Comparison of ENCODE assay signal across 9 mouse cellular contexts in genomic region chr12:36215149-36215480, GRCm38 (mm10). TPM values are rescaled to one million over a fixed set of nuclear protein-coding genes. Genes with fewer than 3 reads are reported as not detected.
DNase-seq lines count a peak whose midpoint lies in the region; ATAC-seq and TF ChIP-seq lines count a peak whose summit lies in the region.
"Had no signal": no experiment of that assay in that cellular context is flagged by ENCODE, and none has a peak within 500 bp of the region (broad histone marks: within the 10 kb centered on the region; RNA-seq: fewer than 3 reads in every experiment).

No protein-coding gene starts in this region.

- no peak overlapping the region for H3K4me2 ChIP-seq in limb, embryonic 13.5 days (replicated peaks)
- H3K4me2 ChIP-seq in neural tube, embryonic 12.5 days (replicated peaks) = no peak overlapping the region

- no peak for TF ChIP-seq EP300 in ES-Bruce4 (IDR thresholded peaks at IDR 0.05; ENCODE audit: insufficient read depth, low read depth, low read length)

- no peaks in the 10 kb centered on the region for H3K27me3 ChIP-seq in kidney, adult 2 months (replicated peaks; ENCODE audit: control insufficient read depth, insufficient read depth, low read length)
- H3K27me3 ChIP-seq in ES-Bruce4 (ENCODE audit: control insufficient read depth, insufficient read depth, low read length, poor library complexity, severe bottlenecking) = no peaks in the 10 kb centered on the region
- no peaks in the 10 kb centered on the region for H3K27me3 ChIP-seq in limb, embryonic 13.5 days
- no peaks in the 10 kb centered on the region for H3K27me3 ChIP-seq in neural tube, embryonic 12.5 days (replicated peaks)

- H3K9ac ChIP-seq in ES-Bruce4 (ENCODE audit: low read depth, poor library complexity, severe bottlenecking) = no peak overlapping the region
- no peak overlapping the region for H3K9ac ChIP-seq in limb, embryonic 13.5 days
- no peak overlapping the region for H3K9ac ChIP-seq in neural tube, embryonic 12.5 days

- intact Hi-C loops in heart, postnatal 14 days (cut with DNase I) = loop anchor here (1.0 to 10.0 kb wide), 3 partner anchors 456 to 1230 kb away; no protein-coding TSS in a partner anchor

- DNase-seq in kidney, adult 2 months = peak; percentile 59
- no peak for DNase-seq in kidney, adult 18-20 months
- peak; percentile 3 for DNase-seq in c-Kit-negative CD71-positive TER-119-positive erythroid progenitor cells, embryonic 14.5 days (ENCODE audit: low read depth, low spot score)
- peak; percentile 41 to 68 for DNase-seq in heart, postnatal 14 days
- DNase-seq in urinary bladder, adult 2 months (ENCODE audit: low spot score) = no peak

- H3K4me3 ChIP-seq in kidney, adult 2 months (ENCODE audit: insufficient read depth, low read depth, low read length) = no peak overlapping the region
- H3K4me3 ChIP-seq in ES-Bruce4 (ENCODE audit: low read depth, low read length) = no peak overlapping the region
- H3K4me3 ChIP-seq in limb, embryonic 13.5 days = no peak overlapping the region
- no peak overlapping the region for H3K4me3 ChIP-seq in neural tube, embryonic 12.5 days
- H3K4me3 ChIP-seq: erythroblast, embryonic 14.5 days had no signal

- TF ChIP-seq POLR2A in kidney, adult 2 months (IDR thresholded peaks at IDR 0.05; ENCODE audit: low read depth, low read length) = no peak
- no peak for TF ChIP-seq POLR2A in ES-Bruce4 (IDR thresholded peaks at IDR 0.05; ENCODE audit: insufficient read depth, low read length)

- ATAC-seq in limb, embryonic 13.5 days (ENCODE audit: low FRiP score, low read depth) = peak; percentile 68; the same call in 1 of the 2 replicates
- ATAC-seq in neural tube, embryonic 12.5 days (ENCODE audit: low FRiP score, low read depth) = peak; percentile 84

- no peak overlapping the region for H3K27ac ChIP-seq in kidney, adult 2 months (ENCODE audit: insufficient read depth, low read depth, low read length)
- no peak overlapping the region for H3K27ac ChIP-seq in ES-Bruce4 (ENCODE audit: insufficient read depth, low read length)
- H3K27ac ChIP-seq in limb, embryonic 13.5 days = no peak overlapping the region
- H3K27ac ChIP-seq in neural tube, embryonic 12.5 days = no peak overlapping the region

- H3K36me3 ChIP-seq in kidney, adult 2 months (ENCODE audit: control insufficient read depth, insufficient read depth, low read length) = no peaks in the 10 kb centered on the region
- H3K36me3 ChIP-seq in ES-Bruce4 (ENCODE audit: control insufficient read depth, insufficient read depth, low read length, poor library complexity, severe bottlenecking) = no peaks in the 10 kb centered on the region
- no peaks in the 10 kb centered on the region for H3K36me3 ChIP-seq in limb, embryonic 13.5 days
- H3K36me3 ChIP-seq in neural tube, embryonic 12.5 days = no peaks in the 10 kb centered on the region

- 0% methylated on average over 1 of the region's 1 CpGs for WGBS in kidney, adult 2 months
- WGBS in limb, embryonic 13.5 days = 0% methylated on average over 1 of the region's 1 CpGs
- 0% methylated on average over 1 of the region's 1 CpGs for WGBS in neural tube, embryonic 12.5 days

- H3K9me3 ChIP-seq in ES-Bruce4 (replicated peaks; ENCODE audit: control insufficient read depth, insufficient read depth, low read length, poor library complexity, severe bottlenecking) = no peaks in the 10 kb centered on the region
- H3K9me3 ChIP-seq in limb, embryonic 13.5 days = no peaks in the 10 kb centered on the region
- H3K9me3 ChIP-seq in neural tube, embryonic 12.5 days = no peaks in the 10 kb centered on the region

- H3K4me1 ChIP-seq in kidney, adult 2 months (ENCODE audit: control insufficient read depth, insufficient read depth, low read length) = peaks cover 4% of the 10 kb centered on the region; the same call in 1 of the 2 replicates
- H3K4me1 ChIP-seq in ES-Bruce4 (ENCODE audit: control insufficient read depth, insufficient read depth, low read length) = no peaks in the 10 kb centered on the region
- peaks cover 11% of the 10 kb centered on the region for H3K4me1 ChIP-seq in limb, embryonic 13.5 days
- H3K4me1 ChIP-seq in neural tube, embryonic 12.5 days = no peaks in the 10 kb centered on the region

- TF ChIP-seq CTCF in kidney, adult 2 months (conservative IDR thresholded peaks at IDR 0.05; ENCODE audit: insufficient read depth, insufficient read length, low read depth, low read length) = peak; percentile 83
- TF ChIP-seq CTCF in ES-Bruce4 (IDR thresholded peaks at IDR 0.05; ENCODE audit: low read depth, low read length) = peak; percentile 77

RNA-seq across cellular contexts. Expression of gene Lrrc72, which starts 38.1 kb away (rescaled TPM):
- polyA plus RNA-seq in kidney, adult 2 months (2012; rRNA removed) = not detected in 2 replicates
- not detected in 2 replicates for polyA plus RNA-seq in ES-Bruce4 (2011; ENCODE audit: insufficient read depth, insufficient read length, low read depth, missing spikeins)
- total RNA-seq in heart, postnatal 14 days (2021) = not detected
- polyA plus RNA-seq in limb, embryonic 13.5 days (2015; fragmentation: Nextera tagmentation; extraction: Ambion mirVana) = not detected in 2 replicates
- polyA plus RNA-seq in neural tube, embryonic 12.5 days (2016; fragmentation: Nextera tagmentation; extraction: Ambion mirVana) = not detected in 2 replicates
- polyA plus RNA-seq in urinary bladder, adult 2 months (2012; rRNA removed) = not detected in 2 replicates
- polyA plus RNA-seq: erythroblast, embryonic 14.5 days had no signal

RNA-seq across cellular contexts. Expression of gene Bzw2, which starts 57.2 kb away (rescaled TPM):
- polyA plus RNA-seq in kidney, adult 2 months (2012; rRNA removed) = 9.6 and 10.1 TPM in 2 replicates
- 167 and 190 TPM in 2 replicates for polyA plus RNA-seq in ES-Bruce4 (2011; ENCODE audit: insufficient read depth, insufficient read length, low read depth, missing spikeins)
- total RNA-seq in heart, postnatal 14 days (2021) = 100 to 1,000 TPM; 146 to 148 TPM
- 242 and 259 TPM in 2 replicates for polyA plus RNA-seq in limb, embryonic 13.5 days (2015; fragmentation: Nextera tagmentation; extraction: Ambion mirVana)
- 313 and 315 TPM in 2 replicates for polyA plus RNA-seq in neural tube, embryonic 12.5 days (2016; fragmentation: Nextera tagmentation; extraction: Ambion mirVana)
- polyA plus RNA-seq in urinary bladder, adult 2 months (2012; rRNA removed) = 70.7 and 72.9 TPM in 2 replicates

RNA-seq across cellular contexts. Expression of gene Ankmy2, which starts 58.2 kb away (rescaled TPM):
- polyA plus RNA-seq in kidney, adult 2 months (2012; rRNA removed) = 13.5 and 16.9 TPM in 2 replicates
- polyA plus RNA-seq in ES-Bruce4 (2011; ENCODE audit: insufficient read depth, insufficient read length, low read depth, missing spikeins) = 20.1 and 25.1 TPM in 2 replicates
- 10 to 100 TPM; 16.9 to 20.5 TPM for total RNA-seq in heart, postnatal 14 days (2021)
- polyA plus RNA-seq in limb, embryonic 13.5 days (2015; fragmentation: Nextera tagmentation; extraction: Ambion mirVana) = 35.0 and 35.4 TPM in 2 replicates
- 30.2 and 32.2 TPM in 2 replicates for polyA plus RNA-seq in neural tube, embryonic 12.5 days (2016; fragmentation: Nextera tagmentation; extraction: Ambion mirVana)
- polyA plus RNA-seq in urinary bladder, adult 2 months (2012; rRNA removed) = 36.2 and 43.3 TPM in 2 replicates

Comparison
In these comparisons a context has a peak if more than half of its experiments do, and no peak if none do; other contexts are left out.
1. DNase-seq: peak in kidney, adult 2 months (single experiment), c-Kit-negative CD71-positive TER-119-positive erythroid progenitor cells, embryonic 14.5 days (single experiment) and heart, postnatal 14 days (2 of 2); none in kidney, adult 18-20 months (single experiment) and urinary bladder, adult 2 months (single experiment).